Mouse (Mus musculus): ENCODE data around the gene Syt1.

GRCm38 (mm10) chr10:109008456-109008855 lies 2.3 kb downstream of the Syt1 start:
- TF ChIP-seq EP300 (IDR thresholded peaks at IDR 0.05; ENCODE audit: low read depth) (no peak), CTCF (IDR thresholded peaks at IDR 0.05; ENCODE audit: low read depth) (no peak)
